Mouse (Mus musculus) MEL (cell line): ENCODE data around the gene Rora.

ENCODE experiments used
- BHLHE40 ChIP-seq: IDR thresholded peaks from 2 replicates; pipeline ENCODE4 v1.6.1; 2012; ENCODE audit warnings: low read depth, mild to moderate bottlenecking, inconsistent platforms, low read length, improper control_type of control experiment, borderline replicate concordance
- CTCF ChIP-seq, 3 experiments: IDR thresholded peaks in 2 of 3; conservative IDR thresholded peaks in 1 of 3; 2 replicates each; pipeline ENCODE4 v1.5.1; 2011 to 2012; ENCODE audit warnings: low read length in 3 of 3, low read depth in 2 of 3, mild to moderate bottlenecking in 2 of 3, improper control_type of control experiment in 1 of 3, inconsistent platforms in 1 of 3, mixed read lengths in 1 of 3, moderate library complexity in 1 of 3; ENCODE audit not compliant: control insufficient read depth in 1 of 3, insufficient read depth in 1 of 3, poor library complexity in 1 of 3, severe bottlenecking in 1 of 3
- E2F4 ChIP-seq: IDR thresholded peaks from 2 replicates; pipeline ENCODE4 v1.6.1; 2011; ENCODE audit warnings: low read depth, low read length, improper control_type of control experiment, borderline replicate concordance
- EP300 ChIP-seq, 2 experiments: IDR thresholded peaks; 2 replicates each; pipeline ENCODE4 v1.6.1; 2011; ENCODE audit warnings: improper control_type of control experiment in 2 of 2, low read length in 2 of 2, low read depth in 1 of 2, mild to moderate bottlenecking in 1 of 2
- GATA1 ChIP-seq: IDR thresholded peaks from 2 replicates; pipeline ENCODE4 v1.6.1; 2011; ENCODE audit warnings: low read depth, low read length, improper control_type of control experiment
- JUND ChIP-seq: IDR thresholded peaks from 2 replicates; pipeline ENCODE4 v1.6.1; 2011; ENCODE audit warnings: low read depth, mild to moderate bottlenecking, improper control_type of control experiment, low read length
- KAT2A ChIP-seq: conservative IDR thresholded peaks from 2 replicates; pipeline ENCODE4 v1.6.1; 2012; ENCODE audit warnings: low read depth, low read length, improper control_type of control experiment, inconsistent platforms
- MYC ChIP-seq: IDR thresholded peaks from 2 replicates; pipeline ENCODE4 v1.6.1; 2011; ENCODE audit warnings: low read depth, mild to moderate bottlenecking, low read length, improper control_type of control experiment, moderate library complexity
- POLR2A ChIP-seq, 2 experiments: IDR thresholded peaks; 2 replicates each; pipeline ENCODE4 v1.6.1; 2011 to 2012; ENCODE audit warnings: low read length in 2 of 2, mild to moderate bottlenecking in 2 of 2, control low read depth in 1 of 2, improper control_type of control experiment in 1 of 2, low read depth in 1 of 2, moderate library complexity in 1 of 2; ENCODE audit not compliant: control insufficient read depth in 1 of 2, insufficient read depth in 1 of 2, poor library complexity in 1 of 2
- TAL1 ChIP-seq: IDR thresholded peaks from 2 replicates; pipeline ENCODE4 v1.6.1; 2012; ENCODE audit warnings: mild to moderate bottlenecking, inconsistent platforms, low read length, moderate library complexity, mixed read lengths

GRCm38 (mm10) chr9:69319434-69319833 is 665.8 kb downstream of the Rora start:
- TF ChIP-seq BHLHE40 (no peak), TAL1 (no peak), EP300 (IDR thresholded peaks at IDR 0.05; ENCODE audit: low read depth in 1 of 2, low read length in 2 of 2) (no peak), MYC (no peak), KAT2A (no peak), GATA1 (no peak), JUND (no peak), POLR2A (IDR thresholded peaks at IDR 0.05; ENCODE audit: control insufficient read depth in 1 of 2, insufficient read depth in 1 of 2, low read depth in 1 of 2, low read length in 2 of 2, poor library complexity in 1 of 2) (no peak), E2F4 (no peak), CTCF (IDR thresholded peaks at IDR 0.05 in 2 of 3, conservative IDR thresholded peaks at IDR 0.05 in 1 of 3; ENCODE audit: control insufficient read depth in 1 of 3, insufficient read depth in 1 of 3, low read depth in 2 of 3, low read length in 3 of 3, poor library complexity in 1 of 3, severe bottlenecking in 1 of 3) (no peak)
